Mouse (Mus musculus): Measurements from ENCODE around the gene Lrrc52. TPM values are rescaled to one million over a fixed set of nuclear protein-coding genes. Genes with fewer than 3 reads are reported as not detected.

Lrrc52 gene
- polyA plus RNA-seq, 1 experiment from 2014 or later = not detected

DNA sequence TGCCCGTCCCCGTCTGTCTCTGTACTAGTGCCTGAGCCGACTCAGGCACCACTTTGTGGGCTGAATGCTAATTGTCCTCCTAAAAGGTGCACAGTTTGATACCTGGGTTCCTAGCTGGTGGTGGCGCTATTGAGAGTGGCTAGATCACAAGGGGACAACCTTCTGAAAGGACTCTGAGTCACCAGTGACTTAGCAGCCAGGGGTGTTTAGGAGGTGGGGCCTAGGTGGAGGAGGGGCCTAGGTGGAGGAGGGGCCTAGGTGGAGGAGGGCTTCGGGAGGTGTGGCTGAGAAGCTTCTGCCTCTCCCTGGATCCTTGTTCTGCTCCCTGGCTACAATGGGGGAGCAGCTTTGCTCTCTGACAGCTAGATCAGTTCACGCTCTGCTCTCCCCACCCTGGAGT is 20.1 kb downstream of the Lrrc52 start:
- Histone ChIP-seq H3K4me2 (ENCODE audit: low read depth) (no peak overlapping the region), H3K9ac (ENCODE audit: low read length) (no peak overlapping the region), H3K4me3 (ENCODE audit: low read depth, low read length) (no peak overlapping the region), H3K9me3 (ENCODE audit: control insufficient read depth, low read length) (no peaks in the 10 kb centered on the region), H3K27ac (ENCODE audit: low read depth, low read length) (no peak overlapping the region), H3K36me3 (ENCODE audit: control insufficient read depth, insufficient read depth, low read length) (no peaks in the 10 kb centered on the region), H3K27me3 (ENCODE audit: control insufficient read depth, insufficient read depth, low read length) (no peaks in the 10 kb centered on the region), H3K4me1 (ENCODE audit: control insufficient read depth, insufficient read depth, low read length) (no peaks in the 10 kb centered on the region)
- WGBS = 81% methylated on average over 6 of the region's 6 CpGs
- DNase-seq (ENCODE audit: low spot score) (no peak), ATAC-seq (ENCODE audit: insufficient read depth, low FRiP score, low TSS enrichment) (no peak)

DNA sequence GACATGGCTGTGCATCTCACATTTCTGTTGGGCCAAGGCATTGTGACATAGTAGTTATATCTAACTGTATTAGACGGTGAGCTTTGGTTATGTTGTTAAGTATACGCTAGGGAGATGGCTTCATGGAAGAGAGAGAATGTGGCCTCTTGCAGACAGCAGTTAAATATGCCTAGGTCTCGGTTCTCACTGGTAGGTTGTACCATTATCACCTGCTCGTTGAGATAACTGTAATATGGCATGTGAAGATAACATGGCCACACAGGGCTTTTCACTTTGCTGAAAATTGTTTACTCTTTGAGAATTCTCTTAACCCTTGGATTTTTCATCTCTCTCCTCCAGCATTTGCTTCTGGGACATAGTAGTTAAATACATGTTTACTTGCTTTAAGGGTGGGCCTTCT is 21.4 kb downstream of the Lrrc52 start:
- no peak overlapping the region for H3K9ac ChIP-seq (ENCODE audit: low read length)
- H3K4me1 ChIP-seq (ENCODE audit: control insufficient read depth, insufficient read depth, low read length) = no peaks in the 10 kb centered on the region
- no peak for ATAC-seq (ENCODE audit: insufficient read depth, low FRiP score, low TSS enrichment)
- H3K27ac ChIP-seq (ENCODE audit: low read depth, low read length) = no peak overlapping the region
- no peaks in the 10 kb centered on the region for H3K36me3 ChIP-seq (ENCODE audit: control insufficient read depth, insufficient read depth, low read length)
- H3K4me3 ChIP-seq (ENCODE audit: low read depth, low read length) = no peak overlapping the region
- WGBS = 91% methylated on average over 4 of the region's 4 CpGs
- H3K27me3 ChIP-seq (ENCODE audit: control insufficient read depth, insufficient read depth, low read length) = no peaks in the 10 kb centered on the region
- H3K9me3 ChIP-seq (ENCODE audit: control insufficient read depth, low read length) = no peaks in the 10 kb centered on the region
- DNase-seq (ENCODE audit: low spot score) = no peak
- no peak overlapping the region for H3K4me2 ChIP-seq (ENCODE audit: low read depth)

DNA sequence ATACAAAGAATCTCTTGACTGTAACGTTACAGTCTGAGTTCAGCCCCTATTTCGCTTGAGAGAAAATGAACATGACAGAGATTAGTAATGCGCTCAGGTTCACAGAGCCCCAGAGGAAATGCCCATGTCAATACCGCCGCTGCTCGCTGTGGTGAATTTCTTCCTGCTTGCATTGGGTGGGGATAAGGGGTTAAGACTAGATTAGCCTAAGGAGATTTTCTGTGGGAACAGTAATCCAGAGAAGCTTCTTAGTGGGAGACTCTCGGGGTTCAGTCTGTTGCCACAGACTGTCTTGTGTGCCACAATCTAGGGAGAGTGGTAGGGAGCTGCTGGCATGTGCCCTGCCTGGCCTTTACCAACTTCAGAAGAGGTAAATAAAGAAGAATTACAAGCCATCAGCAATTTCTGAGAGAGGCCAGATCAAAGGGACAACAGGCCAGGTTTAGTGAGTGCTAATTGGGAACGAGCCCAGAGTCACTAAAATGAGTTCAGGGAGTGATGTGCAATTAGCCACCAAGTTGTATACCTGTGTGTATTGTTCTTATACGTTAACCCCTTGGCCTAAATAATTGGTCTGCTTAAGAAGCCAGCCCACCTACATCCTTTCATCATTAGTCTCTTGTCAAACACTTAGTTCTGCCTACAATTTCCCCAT is 28.2 kb downstream of the Lrrc52 start:
- Histone ChIP-seq H3K36me3 (ENCODE audit: control insufficient read depth, insufficient read depth, low read length) (no peaks in the 10 kb centered on the region), H3K27ac (ENCODE audit: low read depth, low read length) (no peak overlapping the region), H3K4me1 (ENCODE audit: control insufficient read depth, insufficient read depth, low read length) (no peaks in the 10 kb centered on the region), H3K4me3 (ENCODE audit: low read depth, low read length) (no peak overlapping the region), H3K4me2 (ENCODE audit: low read depth) (no peak overlapping the region), H3K27me3 (ENCODE audit: control insufficient read depth, insufficient read depth, low read length) (no peaks in the 10 kb centered on the region), H3K9ac (ENCODE audit: low read length) (no peak overlapping the region), H3K9me3 (ENCODE audit: control insufficient read depth, low read length) (no peaks in the 10 kb centered on the region)
- ATAC-seq (ENCODE audit: insufficient read depth, low FRiP score, low TSS enrichment) (no peak), DNase-seq (ENCODE audit: low spot score) (no peak)
- WGBS = 66% methylated on average over 9 of the region's 9 CpGs

DNA sequence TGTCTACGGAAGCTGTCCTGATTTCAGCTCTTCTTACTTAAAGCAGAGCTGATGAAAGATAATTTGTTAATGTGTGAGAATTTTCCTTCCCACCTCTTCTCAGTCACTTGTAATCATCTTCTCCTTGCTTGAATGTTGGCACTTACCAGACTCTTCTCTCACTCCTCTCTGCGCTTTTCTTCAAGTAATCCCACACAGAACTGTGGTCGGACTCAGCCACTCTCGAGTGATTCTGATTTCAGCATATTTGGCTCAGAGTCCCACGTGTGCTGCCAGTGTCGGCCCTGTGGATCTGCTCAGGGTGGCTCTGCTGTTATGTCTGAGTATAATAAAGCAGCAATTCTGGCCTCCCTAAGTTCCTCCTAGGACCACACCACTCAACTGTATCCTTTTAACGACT is 29.5 kb downstream of the Lrrc52 start:
- Histone ChIP-seq H3K36me3 (ENCODE audit: control insufficient read depth, insufficient read depth, low read length) (no peaks in the 10 kb centered on the region), H3K4me1 (ENCODE audit: control insufficient read depth, insufficient read depth, low read length) (no peaks in the 10 kb centered on the region), H3K9ac (ENCODE audit: low read length) (no peak overlapping the region), H3K4me3 (ENCODE audit: low read depth, low read length) (no peak overlapping the region), H3K9me3 (ENCODE audit: control insufficient read depth, low read length) (no peaks in the 10 kb centered on the region), H3K27ac (ENCODE audit: low read depth, low read length) (no peak overlapping the region), H3K4me2 (ENCODE audit: low read depth) (no peak overlapping the region), H3K27me3 (ENCODE audit: control insufficient read depth, insufficient read depth, low read length) (no peaks in the 10 kb centered on the region)
- WGBS = 89% methylated on average over 7 of the region's 7 CpGs
- no peak for ATAC-seq (ENCODE audit: insufficient read depth, low FRiP score, low TSS enrichment)
- no peak for DNase-seq (ENCODE audit: low spot score)

DNA sequence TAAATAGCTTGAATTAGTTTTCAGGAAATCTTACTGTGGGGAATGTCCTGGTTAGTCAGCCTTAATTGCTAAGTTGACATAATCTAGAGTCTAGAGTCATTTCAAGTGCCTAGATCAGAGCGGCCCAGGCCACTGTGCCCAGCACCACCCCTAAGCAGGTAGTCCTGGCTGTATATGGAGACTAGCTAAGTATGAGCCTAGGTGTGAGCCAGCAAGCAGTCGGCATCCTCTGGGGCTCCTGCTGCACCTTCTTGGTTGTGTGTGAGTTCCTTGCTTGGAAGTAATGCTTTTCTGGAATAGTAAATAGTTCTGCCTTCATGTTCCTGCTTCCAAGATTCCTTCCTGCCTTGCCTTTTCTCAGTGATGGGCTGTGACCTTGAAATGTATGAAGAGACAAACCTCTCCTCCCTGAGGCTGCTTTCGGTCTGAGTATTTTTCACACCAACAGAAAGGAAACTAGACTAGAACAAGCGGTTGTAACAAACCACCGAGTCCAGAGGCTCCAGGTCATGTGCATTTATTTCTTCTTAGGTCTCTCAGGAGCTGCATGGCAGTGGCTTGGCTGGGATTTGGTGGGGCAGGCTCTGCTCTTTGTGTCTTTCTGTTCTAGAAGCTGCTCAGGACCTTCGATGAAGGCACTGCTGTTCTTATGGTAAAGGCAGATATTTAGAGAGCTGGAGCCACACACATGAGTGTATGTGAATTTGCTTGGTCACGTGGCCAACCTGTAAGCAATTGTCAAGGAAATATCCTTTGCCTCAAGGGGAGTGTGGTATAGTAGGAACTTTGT is 30.2 kb downstream of the Lrrc52 start:
- Histone ChIP-seq H3K9me3 (ENCODE audit: control insufficient read depth, low read length) (no peaks in the 10 kb centered on the region), H3K36me3 (ENCODE audit: control insufficient read depth, insufficient read depth, low read length) (no peaks in the 10 kb centered on the region), H3K4me2 (ENCODE audit: low read depth) (no peak overlapping the region), H3K4me3 (ENCODE audit: low read depth, low read length) (no peak overlapping the region), H3K4me1 (ENCODE audit: control insufficient read depth, insufficient read depth, low read length) (no peaks in the 10 kb centered on the region), H3K9ac (ENCODE audit: low read length) (no peak overlapping the region), H3K27ac (ENCODE audit: low read depth, low read length) (no peak overlapping the region), H3K27me3 (ENCODE audit: control insufficient read depth, insufficient read depth, low read length) (no peaks in the 10 kb centered on the region)
- DNase-seq (ENCODE audit: low spot score) = no peak
- ATAC-seq (ENCODE audit: insufficient read depth, low FRiP score, low TSS enrichment) = no peak
- WGBS = 83% methylated on average over 7 of the region's 7 CpGs

DNA sequence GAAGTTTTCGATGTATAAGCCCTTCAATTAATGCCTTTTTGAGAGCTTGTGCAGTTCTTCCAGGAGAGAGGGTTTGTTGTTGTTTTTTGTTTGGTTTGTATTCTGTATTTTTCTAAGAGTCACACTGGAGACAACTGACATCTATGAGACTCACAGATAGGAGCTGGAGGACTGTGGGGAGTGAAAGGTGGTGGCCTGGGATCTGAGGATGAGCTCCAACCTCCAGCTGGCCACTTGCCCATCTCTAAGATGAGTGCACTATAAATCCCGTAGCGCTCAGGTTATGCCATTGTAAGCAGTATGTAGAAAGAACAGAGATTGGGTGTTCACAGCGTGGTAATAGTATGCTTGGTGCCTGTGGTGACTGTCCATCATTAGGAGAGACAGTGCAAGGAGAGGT is 31.6 kb downstream of the Lrrc52 start:
- no peak for ATAC-seq (ENCODE audit: insufficient read depth, low FRiP score, low TSS enrichment)
- Histone ChIP-seq H3K27ac (ENCODE audit: low read depth, low read length) (no peak overlapping the region), H3K9me3 (ENCODE audit: control insufficient read depth, low read length) (no peaks in the 10 kb centered on the region), H3K36me3 (ENCODE audit: control insufficient read depth, insufficient read depth, low read length) (no peaks in the 10 kb centered on the region), H3K27me3 (ENCODE audit: control insufficient read depth, insufficient read depth, low read length) (no peaks in the 10 kb centered on the region), H3K9ac (ENCODE audit: low read length) (no peak overlapping the region), H3K4me1 (ENCODE audit: control insufficient read depth, insufficient read depth, low read length) (no peaks in the 10 kb centered on the region), H3K4me2 (ENCODE audit: low read depth) (no peak overlapping the region), H3K4me3 (ENCODE audit: low read depth, low read length) (no peak overlapping the region)
- WGBS = 83% methylated on average over 4 of the region's 4 CpGs
- DNase-seq (ENCODE audit: low spot score) = no peak

DNA sequence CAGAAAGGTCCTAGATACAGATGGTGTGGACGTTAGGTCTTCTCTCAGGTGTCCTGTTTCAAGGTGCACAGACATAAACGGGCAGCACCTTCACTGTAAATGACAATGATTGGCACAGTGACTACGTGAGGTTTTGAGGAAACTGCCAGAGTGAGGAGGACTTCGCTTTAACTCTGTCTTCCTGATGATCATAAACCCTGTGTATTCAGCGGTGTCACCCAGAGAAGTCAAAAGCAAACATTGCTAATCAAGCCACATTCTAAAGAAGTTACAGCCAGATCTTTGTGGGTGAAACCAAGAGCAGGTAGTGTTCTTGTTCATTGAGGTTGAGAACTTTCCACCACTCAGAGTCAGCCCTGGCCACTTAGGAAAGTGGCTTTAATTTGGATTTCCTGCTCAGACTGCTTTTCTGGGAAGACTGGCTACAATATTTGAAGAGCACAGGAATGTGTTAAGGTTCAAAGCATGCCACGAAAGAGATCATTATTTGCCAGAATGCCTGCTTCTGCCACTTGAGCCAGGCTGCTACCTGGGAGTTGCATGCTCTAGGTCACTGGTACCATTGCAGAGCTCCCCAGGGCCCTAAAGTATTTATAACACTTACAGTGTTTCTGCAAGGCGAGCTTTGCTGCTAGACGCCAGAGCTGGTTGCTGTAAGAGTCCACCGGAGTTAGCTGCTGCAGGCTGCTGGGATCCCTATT is 35.5 kb downstream of the Lrrc52 start:
- Histone ChIP-seq H3K27me3 (ENCODE audit: control insufficient read depth, insufficient read depth, low read length) (no peaks in the 10 kb centered on the region), H3K4me3 (ENCODE audit: low read depth, low read length) (no peak overlapping the region), H3K4me1 (ENCODE audit: control insufficient read depth, insufficient read depth, low read length) (no peaks in the 10 kb centered on the region), H3K36me3 (ENCODE audit: control insufficient read depth, insufficient read depth, low read length) (no peaks in the 10 kb centered on the region), H3K9ac (ENCODE audit: low read length) (no peak overlapping the region), H3K4me2 (ENCODE audit: low read depth) (no peak overlapping the region), H3K9me3 (ENCODE audit: control insufficient read depth, low read length) (no peaks in the 10 kb centered on the region), H3K27ac (ENCODE audit: low read depth, low read length) (no peak overlapping the region)
- DNase-seq (ENCODE audit: low spot score) = no peak
- 66% methylated on average over 9 of the region's 9 CpGs for WGBS
- no peak for ATAC-seq (ENCODE audit: insufficient read depth, low FRiP score, low TSS enrichment)

DNA sequence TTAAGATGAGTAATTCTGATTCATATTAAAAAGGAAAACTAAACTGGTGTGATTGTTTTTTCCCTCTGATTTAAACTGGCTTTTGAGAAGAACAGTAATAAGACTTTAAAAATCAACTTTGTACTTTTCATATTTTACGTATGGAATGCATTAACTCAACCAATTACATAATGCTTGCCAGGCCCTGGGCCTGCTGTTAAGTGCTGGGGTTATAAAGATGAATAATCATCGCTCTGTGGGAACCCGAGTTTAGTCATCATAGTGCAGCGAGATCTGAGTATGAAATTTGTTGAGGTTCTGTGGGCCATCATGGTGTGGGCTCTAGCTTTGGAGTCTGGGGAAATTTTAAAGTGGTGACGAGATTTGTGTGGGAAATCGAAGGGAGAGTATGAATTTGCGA is 39.9 kb downstream of the Lrrc52 start:
- WGBS = 81% methylated on average over 7 of the region's 7 CpGs
- Histone ChIP-seq H3K27me3 (ENCODE audit: control insufficient read depth, insufficient read depth, low read length) (no peaks in the 10 kb centered on the region), H3K27ac (ENCODE audit: low read depth, low read length) (no peak overlapping the region), H3K4me2 (ENCODE audit: low read depth) (no peak overlapping the region), H3K4me3 (ENCODE audit: low read depth, low read length) (no peak overlapping the region), H3K36me3 (ENCODE audit: control insufficient read depth, insufficient read depth, low read length) (no peaks in the 10 kb centered on the region), H3K4me1 (ENCODE audit: control insufficient read depth, insufficient read depth, low read length) (no peaks in the 10 kb centered on the region), H3K9ac (ENCODE audit: low read length) (no peak overlapping the region), H3K9me3 (ENCODE audit: control insufficient read depth, low read length) (no peaks in the 10 kb centered on the region)
- no peak for ATAC-seq (ENCODE audit: insufficient read depth, low FRiP score, low TSS enrichment)
- no peak for DNase-seq (ENCODE audit: low spot score)
